Mouse (Mus musculus) left cerebral cortex, adult 2 months (tissue): Measurements from ENCODE around the gene Dip2b. TPM values are rescaled to one million over a fixed set of nuclear protein-coding genes. Genes with fewer than 3 reads are reported as not detected.
A peak's percentile ranks its signal among the peaks of the same experiment; 100 is the strongest.

Experiments
- DNase-seq, 2 experiments: peaks; one replicate each; pipeline ENCODE4 v3.0.0; 2021 to 2022; ENCODE audit warnings: low spot score in 2 of 2, mixed read lengths in 1 of 2; ENCODE audit errors: extremely low spot score in 1 of 2
- H3K27ac ChIP-seq: fragments of 200-600 bp; 2 replicates; pipeline ENCODE4 v1.8.1; 2022
- H3K4me3 ChIP-seq: fragments of 200-600 bp; 2 replicates; pipeline ENCODE4 v1.8.1; 2022
- CTCF ChIP-seq: fragments of 200-600 bp; IDR thresholded peaks from 2 replicates; pipeline ENCODE4 v1.8.1; 2022; ENCODE audit warnings: antibody characterized with exemption, mild to moderate bottlenecking, moderate library complexity
- intact Hi-C: fragments of 180-260 bp; cut with DNase I; formaldehyde crosslinking; loops from one replicate; pipeline ENCODE4 v1.15.1; 2025
- total RNA-seq, 2 experiments: library from RNA; stranded (reverse); gene quantifications; 2 replicates each; pipeline ENCODE4 v1.2.3; 2021

Dip2b gene
- total RNA-seq, 2 experiments from 2014 or later, result 62.6 to 71.3 TPM

- DNase-seq, result no peak
- Histone ChIP-seq H3K4me3 (no peak overlapping the region), H3K27ac (no peak overlapping the region)
- no peak for TF ChIP-seq CTCF
- intact Hi-C loops, result loop anchor here (5.0 kb wide), 1 partner anchor 208 kb away; no protein-coding TSS in a partner anchor
Measured at GRCm38 (mm10) chr15:100029497-100029896, 9.0 kb upstream of the Dip2b start.

- TF ChIP-seq CTCF, result no peak
- Histone ChIP-seq H3K27ac (no peak overlapping the region), H3K4me3 (no peak overlapping the region)
- DNase-seq, result no peak
- intact Hi-C loops, result loop anchor here (5.0 kb wide), 1 partner anchor 207 kb away; no protein-coding TSS in a partner anchor
Measured at GRCm38 (mm10) chr15:100029900-100030299, 8.6 kb upstream of the Dip2b start.

- intact Hi-C loops, result no loop called here
- Histone ChIP-seq H3K4me3 (no peak overlapping the region), H3K27ac (no peak overlapping the region)
- DNase-seq, result no peak
- TF ChIP-seq CTCF, result no peak
Measured at GRCm38 (mm10) chr15:100032546-100032945, 5.9 kb upstream of the Dip2b start.

- peak in 1 of 2 experiments; percentile 36 for DNase-seq
- TF ChIP-seq CTCF, result no peak
- intact Hi-C loops, result loop anchor here (5.0 kb wide), 2 partner anchors 188 to 283 kb away; partner anchors contain the start of gene Atf1
- Histone ChIP-seq H3K4me3 (peak overlapping the region; percentile 93), H3K27ac (peak overlapping the region; percentile 98)
Measured at GRCm38 (mm10) chr15:100039001-100039701, 687 bp downstream of the Dip2b start.

GRCm38 (mm10) chr15:100040541-100041266 lies 2.2 kb downstream of the Dip2b start:
- Histone ChIP-seq H3K27ac (peak overlapping the region; percentile 98), H3K4me3 (peak overlapping the region; percentile 93)
- no peak for TF ChIP-seq CTCF
- intact Hi-C loops, result loop anchor here (2.0 kb wide), 1 partner anchor 52 kb away; no protein-coding TSS in a partner anchor
- no peak for DNase-seq

- Histone ChIP-seq H3K27ac (peak overlapping the region; percentile 84), H3K4me3 (peak overlapping the region; percentile 93)
- DNase-seq, result no peak
- intact Hi-C loops, result loop anchor here (2.0 kb wide), 1 partner anchor 51 kb away; no protein-coding TSS in a partner anchor
- TF ChIP-seq CTCF, result no peak
Measured at GRCm38 (mm10) chr15:100041267-100042047, 3.0 kb downstream of the Dip2b start.

GRCm38 (mm10) chr15:100042048-100042400 lies 3.6 kb downstream of the Dip2b start:
- no peak for DNase-seq
- Histone ChIP-seq H3K27ac (peak overlapping the region; percentile 84), H3K4me3 (peak overlapping the region; percentile 13; the same call in 1 of the 2 replicates)
- no peak for TF ChIP-seq CTCF
- intact Hi-C loops, result no loop called here

GRCm38 (mm10) chr15:100045576-100045975 lies 7.1 kb downstream of the Dip2b start:
- peak overlapping the region; percentile 16; the same call in 1 of the 2 replicates for H3K27ac ChIP-seq
- no peak for DNase-seq
- no peak overlapping the region for H3K4me3 ChIP-seq
- intact Hi-C loops, result no loop called here
- no peak for TF ChIP-seq CTCF

- DNase-seq, result no peak
- Histone ChIP-seq H3K27ac (no peak overlapping the region), H3K4me3 (no peak overlapping the region)
- intact Hi-C loops, result no loop called here
- TF ChIP-seq CTCF, result no peak
Measured at GRCm38 (mm10) chr15:100049496-100050087, 11.1 kb downstream of the Dip2b start.

- intact Hi-C loops, result no loop called here
- no peak for TF ChIP-seq CTCF
- Histone ChIP-seq H3K27ac (no peak overlapping the region), H3K4me3 (no peak overlapping the region)
- DNase-seq, result no peak
Measured at GRCm38 (mm10) chr15:100050940-100051339, 12.5 kb downstream of the Dip2b start.

- intact Hi-C loops, result no loop called here
- no peak for DNase-seq
- TF ChIP-seq CTCF, result no peak
- H3K4me3 ChIP-seq, result no peak overlapping the region
- H3K27ac ChIP-seq, result peak overlapping the region; percentile 28; the same call in 1 of the 2 replicates
Measured at GRCm38 (mm10) chr15:100052726-100053125, 14.3 kb downstream of the Dip2b start.
